Mouse (Mus musculus) erythroblast, embryonic 14.5 days (primary cell): ENCODE results near the gene Ivl. TPM values are rescaled to one million over a fixed set of nuclear protein-coding genes. Genes with fewer than 3 reads are reported as not detected.

ENCODE experiments used
- H3K27me3 ChIP-seq: 2 replicates; pipeline ENCODE4 v1.6.1; 2012; ENCODE audit warnings: inconsistent platforms; ENCODE audit not compliant: control insufficient read depth
- H3K36me3 ChIP-seq: 2 replicates; pipeline ENCODE4 v1.6.1; 2012; ENCODE audit warnings: mild to moderate bottlenecking, inconsistent platforms; ENCODE audit not compliant: control insufficient read depth
- H3K4me1 ChIP-seq: 2 replicates; pipeline ENCODE4 v1.6.1; 2012; ENCODE audit warnings: inconsistent platforms; ENCODE audit not compliant: control insufficient read depth
- H3K4me3 ChIP-seq: replicated peaks from 2 replicates; pipeline ENCODE3; 2012; ENCODE audit warnings: moderate library complexity, mild to moderate bottlenecking, inconsistent platforms
- H3K9me3 ChIP-seq: 2 replicates; pipeline ENCODE4 v1.6.1; 2012; ENCODE audit warnings: low read length, inconsistent platforms, mixed read lengths; ENCODE audit not compliant: control insufficient read depth
- GATA1 ChIP-seq: IDR thresholded peaks from 2 replicates; pipeline ENCODE4 v1.6.1; 2012; ENCODE audit warnings: low read length, inconsistent platforms, mixed read lengths
- TAL1 ChIP-seq: IDR thresholded peaks from 3 replicates; pipeline ENCODE4 v1.6.1; 2012; ENCODE audit warnings: low read length, inconsistent platforms, mixed read lengths
- polyA plus RNA-seq: library from polyadenylated mRNA; stranded (reverse); fragments of >175 nt; gene quantifications from 2 replicates; pipeline ENCODE4 v1.2.3, GENCODE M21; 2012

The Ivl gene
- polyA plus RNA-seq, 1 experiment, result not detected

DNA sequence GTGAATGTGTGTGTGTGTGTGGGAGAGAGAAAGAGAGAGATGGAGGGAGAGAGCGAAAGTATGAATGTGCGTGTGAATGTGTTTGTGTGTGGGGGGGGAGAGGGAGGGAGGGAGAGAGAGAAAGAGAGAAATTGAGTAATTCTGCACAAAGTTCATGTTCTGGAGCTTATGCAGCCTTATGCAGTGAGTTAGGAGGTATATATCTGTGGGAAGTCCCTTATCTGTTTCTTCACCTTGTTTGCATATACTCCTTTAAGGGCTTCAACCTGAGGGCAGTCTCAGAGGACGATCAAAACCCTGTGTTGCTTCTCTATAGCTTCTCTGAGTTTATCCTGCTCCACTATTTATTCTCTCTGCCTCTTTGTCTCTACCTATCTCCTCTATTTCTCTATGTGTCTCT lies 13.7 kb upstream of the Ivl start:
- Histone ChIP-seq H3K4me3 (no peak overlapping the region), H3K9me3 (no peaks in the 10 kb centered on the region), H3K36me3 (no peaks in the 10 kb centered on the region), H3K4me1 (no peaks in the 10 kb centered on the region), H3K27me3 (no peaks in the 10 kb centered on the region)
- TF ChIP-seq GATA1 (no peak), TAL1 (no peak)

DNA sequence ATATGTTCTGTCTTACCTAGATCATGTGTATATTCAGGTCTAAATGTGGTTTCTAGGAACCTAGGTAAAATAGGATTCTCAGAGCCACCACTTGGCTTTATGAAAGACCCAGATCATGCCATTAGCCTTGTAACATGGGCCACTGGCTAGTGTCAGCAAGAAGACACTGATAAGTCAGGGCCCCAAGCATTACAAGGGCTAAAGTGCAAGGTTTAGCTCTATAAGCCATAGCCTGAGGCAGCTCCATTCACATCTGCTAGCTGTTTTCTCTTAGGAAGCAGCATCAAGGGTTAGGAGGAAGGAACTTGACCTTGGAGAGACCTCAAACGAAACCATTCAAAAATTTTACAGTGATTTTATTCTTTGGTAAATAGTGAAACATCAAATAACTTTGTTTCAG lies 11.5 kb upstream of the Ivl start:
- Histone ChIP-seq H3K9me3 (no peaks in the 10 kb centered on the region), H3K36me3 (no peaks in the 10 kb centered on the region), H3K4me1 (no peaks in the 10 kb centered on the region), H3K4me3 (no peak overlapping the region), H3K27me3 (no peaks in the 10 kb centered on the region)
- no peak for TF ChIP-seq TAL1
- no peak for TF ChIP-seq GATA1

DNA sequence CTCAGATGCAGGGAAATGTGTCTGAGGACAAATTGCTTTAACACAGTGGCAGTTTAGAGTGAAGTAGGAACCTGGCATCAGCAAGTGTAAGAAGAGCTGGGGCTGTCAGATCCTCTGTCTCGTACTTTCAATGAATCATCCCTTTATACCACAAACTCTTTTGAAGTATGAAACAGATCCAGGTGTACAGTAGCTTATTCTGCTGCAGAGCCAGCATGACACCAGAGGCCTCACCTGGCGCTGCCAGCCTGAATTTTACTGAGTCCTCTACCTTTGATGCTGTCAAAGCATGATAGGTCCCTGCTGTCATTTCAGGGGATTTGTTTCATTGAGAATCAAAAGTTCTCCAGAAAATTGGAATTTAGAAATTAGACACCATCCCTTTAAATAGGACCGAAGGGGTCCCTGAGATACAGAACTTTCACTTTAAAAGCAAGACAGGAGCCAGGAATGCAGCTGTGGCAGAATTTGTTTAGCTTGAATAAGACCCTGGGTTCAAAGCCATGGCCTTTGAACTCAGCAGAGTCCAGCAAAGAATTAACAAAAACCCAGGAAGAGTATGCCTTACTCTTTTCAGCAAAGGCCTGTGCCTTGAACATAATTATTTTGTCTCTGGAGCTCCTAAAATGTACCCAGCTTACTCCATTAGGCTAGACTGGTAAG lies 9.8 kb upstream of the Ivl start:
- Histone ChIP-seq H3K4me1 (no peaks in the 10 kb centered on the region), H3K27me3 (no peaks in the 10 kb centered on the region), H3K36me3 (no peaks in the 10 kb centered on the region), H3K4me3 (no peak overlapping the region), H3K9me3 (no peaks in the 10 kb centered on the region)
- TF ChIP-seq GATA1, result no peak
- TF ChIP-seq TAL1, result no peak

DNA sequence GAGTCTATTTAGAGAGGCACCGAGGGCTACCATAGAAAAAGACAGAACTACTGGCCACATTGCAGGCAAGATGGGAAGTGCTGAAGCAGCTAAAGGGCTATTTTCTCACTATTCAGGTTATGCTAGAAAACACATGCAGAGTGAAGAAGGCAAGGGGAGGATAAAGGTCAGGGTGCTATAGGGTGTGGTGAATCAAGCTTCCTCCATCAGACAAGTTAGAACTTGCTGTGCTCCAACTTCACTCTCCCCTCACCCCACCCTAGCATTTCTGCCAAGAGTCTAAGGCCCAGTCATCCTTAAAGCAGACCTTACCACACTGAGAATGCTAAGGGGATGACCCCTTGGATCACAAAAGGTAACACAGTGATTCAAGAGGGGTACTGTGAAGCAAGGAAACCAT lies 6.0 kb upstream of the Ivl start:
- TF ChIP-seq TAL1 (no peak), GATA1 (no peak)
- no peaks in the 10 kb centered on the region for H3K4me1 ChIP-seq
- H3K27me3 ChIP-seq, result no peaks in the 10 kb centered on the region
- no peaks in the 10 kb centered on the region for H3K9me3 ChIP-seq
- H3K4me3 ChIP-seq, result no peak overlapping the region
- no peaks in the 10 kb centered on the region for H3K36me3 ChIP-seq

DNA sequence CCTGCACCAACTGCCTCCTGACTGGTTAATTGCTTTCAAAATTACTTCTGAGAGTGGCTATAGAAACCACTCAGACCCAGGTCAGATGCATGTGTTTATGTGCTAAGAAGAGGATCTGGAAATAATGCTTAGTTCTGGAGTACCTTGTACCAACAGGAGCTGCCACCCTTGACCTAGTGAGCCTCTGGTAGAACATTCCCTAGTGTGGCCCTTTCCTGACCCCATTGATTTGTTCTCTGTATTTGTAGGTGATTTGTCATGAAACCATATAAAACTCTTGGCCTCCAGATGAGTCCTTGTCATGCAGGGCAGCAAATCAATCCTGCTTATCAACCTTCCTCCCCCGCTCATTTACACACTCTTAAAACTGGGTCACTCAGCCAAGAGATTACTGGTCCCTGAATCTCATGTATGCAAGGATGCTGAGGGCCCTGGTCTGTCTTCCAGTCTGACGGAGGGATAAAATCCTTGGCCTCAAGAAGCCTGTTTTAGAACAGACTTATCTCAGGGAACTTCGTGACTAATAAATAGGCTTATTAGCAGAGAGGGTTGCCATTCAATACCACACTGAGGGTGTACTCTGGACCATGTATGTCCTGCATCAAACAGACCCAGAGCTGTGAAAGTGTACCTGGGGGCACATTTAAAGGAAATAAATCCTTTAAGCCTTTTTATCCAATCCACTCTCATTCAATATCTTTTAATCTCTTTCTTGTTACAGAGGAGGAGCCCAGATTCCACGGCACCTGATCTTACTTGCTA lies 5.3 kb upstream of the Ivl start:
- Histone ChIP-seq H3K9me3 (no peaks in the 10 kb centered on the region), H3K36me3 (no peaks in the 10 kb centered on the region), H3K4me3 (no peak overlapping the region), H3K4me1 (no peaks in the 10 kb centered on the region), H3K27me3 (no peaks in the 10 kb centered on the region)
- no peak for TF ChIP-seq TAL1
- no peak for TF ChIP-seq GATA1

DNA sequence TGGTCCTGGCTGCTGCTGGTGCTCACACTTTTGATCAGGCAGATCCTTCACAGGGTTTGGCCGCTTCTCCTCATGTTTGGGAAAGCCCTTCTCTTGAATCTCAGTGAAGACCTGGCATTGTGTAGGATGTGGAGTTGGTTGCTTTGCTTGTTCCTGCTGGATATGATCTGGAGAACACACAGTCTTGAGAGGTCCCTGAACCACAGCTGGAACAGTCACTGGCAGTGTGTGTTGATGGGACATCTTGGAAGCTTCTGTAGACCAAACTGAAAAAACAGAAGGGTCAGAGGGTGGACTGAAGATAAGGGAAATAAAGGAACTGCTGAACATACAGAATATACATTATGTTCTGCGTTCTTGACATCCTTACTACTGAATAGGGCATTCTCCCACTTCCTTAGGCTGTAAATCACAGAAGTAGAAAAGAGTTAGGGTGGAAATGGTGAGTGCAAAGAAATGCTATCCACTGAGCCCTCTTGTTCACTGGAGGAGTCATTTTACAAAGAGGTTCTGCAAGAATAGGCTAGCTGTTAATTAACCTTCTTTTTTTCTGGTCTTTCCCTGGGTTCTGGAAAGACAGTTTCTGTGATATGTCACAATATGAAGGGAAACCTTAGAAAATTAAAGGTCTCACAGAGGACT lies 900 bp downstream of the Ivl start:
- Histone ChIP-seq H3K36me3 (no peaks in the 10 kb centered on the region), H3K27me3 (no peaks in the 10 kb centered on the region), H3K9me3 (no peaks in the 10 kb centered on the region), H3K4me3 (no peak overlapping the region), H3K4me1 (no peaks in the 10 kb centered on the region)
- TF ChIP-seq TAL1 (no peak), GATA1 (no peak)

DNA sequence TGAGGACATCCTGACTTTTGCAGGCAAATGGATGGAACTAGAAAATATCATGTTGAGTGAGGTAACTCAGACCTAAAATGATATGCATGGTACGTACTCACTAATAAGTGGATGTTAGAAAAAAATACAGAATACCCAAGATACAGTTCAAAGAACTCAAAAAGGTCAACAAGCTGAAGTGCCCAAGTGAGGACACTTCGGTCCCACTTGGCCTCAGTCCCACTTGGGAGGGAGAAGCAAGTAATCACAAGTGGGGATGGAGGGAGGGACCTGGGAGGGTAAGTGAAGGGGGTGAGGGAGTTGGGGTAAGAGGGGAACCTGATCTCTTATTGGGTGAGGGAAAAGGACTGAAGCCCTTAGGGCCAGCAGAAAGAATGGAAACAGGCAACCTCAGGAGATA lies 4.8 kb downstream of the Ivl start:
- Histone ChIP-seq H3K36me3 (no peaks in the 10 kb centered on the region), H3K4me3 (no peak overlapping the region), H3K4me1 (no peaks in the 10 kb centered on the region), H3K27me3 (no peaks in the 10 kb centered on the region), H3K9me3 (no peaks in the 10 kb centered on the region)
- TF ChIP-seq GATA1, result no peak
- TF ChIP-seq TAL1, result no peak

DNA sequence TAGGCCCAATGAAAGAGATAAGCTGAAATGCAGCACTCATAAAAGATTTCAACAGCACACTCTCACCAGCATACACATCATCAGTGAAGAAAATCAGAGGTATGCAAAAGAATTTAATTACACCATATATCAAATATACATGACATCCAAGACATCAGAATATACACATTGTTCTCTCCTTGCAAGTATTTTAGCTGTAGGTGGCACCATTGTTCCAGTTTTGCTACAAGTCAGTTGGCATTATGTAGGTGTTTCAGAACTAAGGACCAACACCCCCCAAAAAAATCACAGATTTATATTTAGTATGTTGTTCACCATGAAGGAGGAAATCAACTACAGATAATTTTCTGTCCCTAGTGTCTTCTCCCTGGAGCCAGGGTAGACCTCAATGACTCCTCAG lies 8.1 kb downstream of the Ivl start:
- Histone ChIP-seq H3K4me3 (no peak overlapping the region), H3K36me3 (no peaks in the 10 kb centered on the region), H3K9me3 (no peaks in the 10 kb centered on the region), H3K4me1 (no peaks in the 10 kb centered on the region), H3K27me3 (no peaks in the 10 kb centered on the region)
- TF ChIP-seq GATA1, result no peak
- TF ChIP-seq TAL1, result no peak

DNA sequence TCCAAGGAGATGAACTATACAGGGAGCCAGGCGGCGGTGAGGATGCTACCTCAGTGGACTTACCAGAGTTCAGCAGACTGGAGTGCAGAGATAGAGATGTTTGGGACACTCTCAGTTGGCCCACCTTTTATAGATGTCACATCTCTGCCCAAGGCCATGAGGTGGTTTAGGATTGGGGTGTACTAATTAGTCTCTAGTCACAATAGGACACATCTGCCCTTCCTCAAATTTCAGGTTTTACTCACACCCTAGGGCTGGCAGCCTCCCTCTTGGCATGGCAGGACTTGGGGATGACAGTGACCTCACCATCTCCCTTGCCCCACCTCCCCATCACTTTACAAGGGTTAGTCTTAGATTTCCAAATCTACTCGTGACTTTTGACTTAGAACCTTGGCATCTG lies 39.1 kb downstream of the Ivl start, which contains the start of gene 2310046K23Rik:
Gene 2310046K23Rik, minus strand, starts transcription at position 101 of the 400 bp plus-strand sequence.
- Histone ChIP-seq H3K27me3 (no peaks in the 10 kb centered on the region), H3K9me3 (no peaks in the 10 kb centered on the region), H3K4me1 (no peaks in the 10 kb centered on the region), H3K4me3 (no peak within 1 kb of the TSS), H3K36me3 (no peaks in the 10 kb centered on the region)
- no peak for TF ChIP-seq GATA1
- TF ChIP-seq TAL1, result no peak

Other genes with a start within 250 kb of the Ivl start
- not detected in 2 replicates for gene Sprr2d, start 234.6 kb downstream of the Ivl start, polyA plus RNA-seq
- not detected in 2 replicates for gene Sprr2e, start 221.6 kb downstream of the Ivl start, polyA plus RNA-seq
- not detected in 2 replicates for gene Sprr2f, start 208.5 kb downstream of the Ivl start, polyA plus RNA-seq
- not detected in 2 replicates for gene Sprr2h, start 188.1 kb downstream of the Ivl start, polyA plus RNA-seq
- gene Sprr2i, start 165.7 kb downstream of the Ivl start, polyA plus RNA-seq, result not detected in 2 replicates
- not detected in 2 replicates for gene Sprr2j-ps, start 155.7 kb downstream of the Ivl start, polyA plus RNA-seq
- 2.0 and 2.3 TPM in 2 replicates for gene Gm9774, start 144.3 kb downstream of the Ivl start, polyA plus RNA-seq
- not detected in 2 replicates for gene Sprr2k, start 141.2 kb downstream of the Ivl start, polyA plus RNA-seq
- gene Sprr1b, start 134.9 kb downstream of the Ivl start, polyA plus RNA-seq, result not detected in 2 replicates
- not detected in 2 replicates for gene Sprr3, start 115.0 kb downstream of the Ivl start, polyA plus RNA-seq
- not detected in 2 replicates for gene Sprr1a, start 87.8 kb downstream of the Ivl start, polyA plus RNA-seq
- not detected in 2 replicates for gene Sprr4, start 73.2 kb downstream of the Ivl start, polyA plus RNA-seq
- gene 2310046K23Rik, start 39.2 kb downstream of the Ivl start, polyA plus RNA-seq, result not detected in 2 replicates
- not detected in 2 replicates for gene Smcp, start 15.3 kb upstream of the Ivl start, polyA plus RNA-seq
- not detected in 2 replicates for gene 2210017I01Rik, start 33.8 kb upstream of the Ivl start, polyA plus RNA-seq
- gene Lce6a, start 47.9 kb upstream of the Ivl start, polyA plus RNA-seq, result not detected in 2 replicates
- gene Lce1a1, start 74.6 kb upstream of the Ivl start, polyA plus RNA-seq, result not detected in 2 replicates
- gene Lce1b, start 83.2 kb upstream of the Ivl start, polyA plus RNA-seq, result not detected in 2 replicates
- gene Lce1a2, start 96.6 kb upstream of the Ivl start, polyA plus RNA-seq, result not detected in 2 replicates
- gene Lce1c, start 105.5 kb upstream of the Ivl start, polyA plus RNA-seq, result not detected in 2 replicates
- gene Lce1d, start 113.5 kb upstream of the Ivl start, polyA plus RNA-seq, result not detected in 2 replicates
- not detected in 2 replicates for gene Lce1e, start 135.3 kb upstream of the Ivl start, polyA plus RNA-seq
- not detected in 2 replicates for gene Lce1f, start 146.6 kb upstream of the Ivl start, polyA plus RNA-seq
- not detected in 2 replicates for gene Gm38119, start 165.4 kb upstream of the Ivl start, polyA plus RNA-seq
- gene Lce1g, start 178.6 kb upstream of the Ivl start, polyA plus RNA-seq, result not detected in 2 replicates
- not detected in 2 replicates for gene Lce1h, start 191.3 kb upstream of the Ivl start, polyA plus RNA-seq
- gene Lce1i, start 205.2 kb upstream of the Ivl start, polyA plus RNA-seq, result not detected in 2 replicates
- gene Lce1j, start 216.8 kb upstream of the Ivl start, polyA plus RNA-seq, result not detected in 2 replicates
- not detected in 2 replicates for gene Lce1k, start 234.2 kb upstream of the Ivl start, polyA plus RNA-seq